Mouse (Mus musculus): Measurements from ENCODE around the gene Sult1e1.

Sult1e1 gene

DNA sequence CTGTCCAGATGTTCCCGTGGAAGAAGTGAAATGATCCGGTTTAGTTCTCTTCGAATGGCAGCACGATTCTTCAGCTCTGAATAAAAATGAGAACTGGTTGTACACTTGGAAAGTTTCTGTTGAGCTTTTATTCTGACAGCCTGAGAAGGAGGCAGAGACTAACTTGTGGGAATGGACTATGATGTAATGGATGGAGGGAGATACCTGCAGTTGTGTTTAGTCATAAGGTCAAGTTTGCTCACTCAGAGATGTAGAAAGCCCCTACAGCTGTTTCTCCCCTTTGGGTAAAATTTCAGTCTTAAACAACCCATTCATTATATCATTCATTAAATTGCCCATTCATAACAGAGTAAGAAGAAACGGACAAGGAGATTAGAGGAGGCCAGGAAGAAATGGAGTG lies at the start of gene Sult1e1:
TSS of gene Sult1e1 (minus strand) at position 101 of the 400 bp plus-strand sequence.
- in situ Hi-C loops (cut with MboI; ENCODE audit: unreplicated experiment in 2 of 2), result no loop called here

- in situ Hi-C loops (cut with MboI; ENCODE audit: unreplicated experiment in 2 of 2), result no loop called here
Measured at GRCm38 (mm10) chr5:87622681-87623080, 31.3 kb upstream of the Sult1e1 start.

DNA sequence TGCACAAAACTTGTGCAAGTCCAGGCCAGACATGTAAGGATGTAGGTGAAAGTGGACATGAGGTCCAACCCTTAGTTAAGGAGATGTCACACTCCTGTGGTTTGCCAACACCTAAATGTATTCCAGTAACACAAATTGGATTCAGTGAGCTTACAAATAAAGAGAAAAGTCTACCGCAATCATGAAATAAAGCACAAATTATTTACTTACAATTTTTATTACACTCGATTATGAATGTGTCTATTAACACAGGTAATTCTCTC lies 23.7 kb upstream of the Sult1e1 start:
- in situ Hi-C loops (cut with MboI; ENCODE audit: unreplicated experiment in 2 of 2), result no loop called here

DNA sequence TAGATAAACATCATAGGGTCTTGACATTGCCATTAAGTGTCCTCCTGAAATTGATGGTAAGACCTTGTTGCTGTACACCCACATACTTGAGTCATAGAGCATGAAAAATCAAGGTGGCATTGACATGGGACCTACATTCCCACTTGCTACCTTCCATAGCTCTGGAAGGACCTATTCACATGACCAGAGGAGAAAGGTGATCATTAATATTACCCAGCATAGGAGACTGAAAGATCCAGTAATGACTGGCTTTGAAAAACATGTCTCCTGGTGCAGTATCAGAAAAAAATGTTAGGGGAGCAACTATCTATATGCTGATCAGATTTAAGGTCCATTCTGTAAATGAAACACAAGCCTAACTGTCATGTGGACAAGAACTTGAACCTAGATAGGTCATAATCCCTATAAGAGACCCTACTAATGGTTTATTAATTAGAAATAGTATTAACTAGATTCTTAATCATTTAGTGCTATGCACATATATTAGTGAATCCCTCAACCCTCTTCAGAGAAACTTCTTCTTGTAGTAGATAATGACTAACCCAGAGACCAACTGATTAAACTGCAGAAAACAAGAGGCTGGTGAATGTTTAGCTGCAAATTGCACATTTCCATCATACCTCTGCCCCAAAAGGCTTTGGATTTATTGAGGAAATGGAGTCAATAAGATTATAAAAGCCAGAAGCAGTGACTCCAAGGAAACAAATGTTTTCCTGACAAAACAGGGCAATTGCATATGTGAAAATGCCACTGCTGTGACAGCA lies 23.2 kb upstream of the Sult1e1 start:
- in situ Hi-C loops (cut with MboI; ENCODE audit: unreplicated experiment in 2 of 2), result no loop called here

- in situ Hi-C loops (cut with MboI; ENCODE audit: unreplicated experiment in 2 of 2), result no loop called here
Measured at GRCm38 (mm10) chr5:87601018-87601417, 9.6 kb upstream of the Sult1e1 start.

- in situ Hi-C loops (cut with MboI; ENCODE audit: unreplicated experiment in 2 of 2), result no loop called here
Measured at GRCm38 (mm10) chr5:87597891-87598290, 6.5 kb upstream of the Sult1e1 start.

- in situ Hi-C loops (cut with MboI; ENCODE audit: unreplicated experiment in 2 of 2), result no loop called here
Measured at GRCm38 (mm10) chr5:87589916-87590315, 1.5 kb downstream of the Sult1e1 start.

DNA sequence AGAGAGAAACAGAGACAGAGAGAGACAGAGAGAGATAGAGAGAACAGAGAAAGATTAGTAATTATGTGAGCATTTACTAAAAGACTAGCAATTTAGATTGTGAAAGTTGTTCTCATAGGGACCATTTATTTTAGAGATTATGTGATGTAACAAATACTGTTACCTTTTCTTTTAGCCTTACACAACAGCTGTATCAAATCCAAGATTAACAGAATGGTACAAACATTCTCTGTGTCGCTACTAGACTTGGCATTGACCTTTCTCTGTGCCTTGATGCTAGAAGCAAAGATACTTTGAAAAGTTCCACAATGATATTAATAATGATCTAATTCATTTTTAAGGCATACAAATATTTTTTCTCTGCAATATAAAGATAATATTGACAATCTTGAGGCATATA lies 11.0 kb downstream of the Sult1e1 start:
- in situ Hi-C loops (cut with MboI; ENCODE audit: unreplicated experiment in 2 of 2), result no loop called here

GRCm38 (mm10) chr5:87574174-87574573 lies 17.2 kb downstream of the Sult1e1 start:
- in situ Hi-C loops (cut with MboI; ENCODE audit: unreplicated experiment in 2 of 2), result no loop called here

- in situ Hi-C loops (cut with MboI; ENCODE audit: unreplicated experiment in 2 of 2), result no loop called here
Measured at GRCm38 (mm10) chr5:87573490-87573889, 17.9 kb downstream of the Sult1e1 start.

DNA sequence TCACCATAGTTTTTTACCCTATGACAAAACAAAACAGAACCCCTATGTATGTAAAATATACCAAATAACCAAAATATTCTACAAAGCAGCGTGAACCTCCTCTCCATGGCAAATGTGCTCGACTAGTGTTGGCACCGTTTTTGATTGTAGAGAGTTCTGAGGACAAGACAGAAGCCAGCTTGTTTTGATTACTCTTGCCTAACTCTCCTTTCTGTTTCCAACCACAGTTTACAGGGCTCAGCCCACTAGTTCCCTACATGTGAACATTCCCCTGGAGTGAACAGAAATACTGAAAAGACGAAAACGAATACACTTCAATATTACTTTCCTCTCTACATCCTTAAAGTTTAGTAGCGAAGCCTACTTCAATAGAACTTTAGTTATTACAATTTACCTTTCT lies 18.6 kb downstream of the Sult1e1 start:
- in situ Hi-C loops (cut with MboI; ENCODE audit: unreplicated experiment in 2 of 2), result no loop called here

DNA sequence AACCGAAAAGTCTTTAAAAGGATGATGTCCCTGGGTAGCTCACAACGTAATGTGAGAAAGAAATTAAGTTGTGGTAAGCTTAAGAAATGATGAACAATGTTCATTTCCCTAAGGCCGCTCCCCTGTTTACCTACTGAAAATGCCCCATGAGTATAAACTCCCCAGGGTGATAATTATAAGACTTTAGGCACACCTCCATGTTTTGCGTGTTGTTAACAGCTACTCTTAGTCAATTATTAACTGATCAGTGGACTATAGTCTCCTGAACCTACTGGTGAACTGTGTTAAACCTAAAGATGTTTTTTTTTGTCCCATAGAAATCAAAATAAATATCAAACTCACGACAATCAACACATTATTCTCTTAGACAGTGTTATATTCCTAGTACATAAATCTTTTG lies 22.5 kb downstream of the Sult1e1 start, which contains the start of gene Sult1d1:
TSS of gene Sult1d1 (minus strand) at position 183 of the 400 bp plus-strand sequence.
- in situ Hi-C loops (cut with MboI; ENCODE audit: unreplicated experiment in 2 of 2), result no loop called here

DNA sequence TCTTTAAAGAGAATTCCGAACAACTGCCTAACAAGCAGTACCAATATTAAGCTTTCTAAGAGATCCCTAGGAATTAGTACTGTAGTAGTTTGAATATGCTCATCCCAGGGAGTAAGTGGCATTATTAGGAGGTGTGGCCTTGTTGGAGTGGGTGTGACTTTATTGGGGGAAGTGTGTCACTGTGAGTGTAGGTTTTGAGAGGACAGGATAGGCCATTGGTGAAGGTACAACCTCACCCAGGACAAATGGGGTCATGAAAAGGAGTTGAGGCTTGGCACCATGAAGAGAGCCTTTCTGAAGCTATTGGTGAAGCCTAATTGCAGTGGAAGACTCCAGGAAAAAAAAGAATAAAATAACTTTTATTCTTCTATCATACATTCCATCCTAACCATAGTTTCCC lies 24.1 kb downstream of the Sult1e1 start:
- in situ Hi-C loops (cut with MboI; ENCODE audit: unreplicated experiment in 2 of 2), result no loop called here

- in situ Hi-C loops (cut with MboI; ENCODE audit: unreplicated experiment in 2 of 2), result no loop called here
Measured at GRCm38 (mm10) chr5:87562966-87563365, 28.4 kb downstream of the Sult1e1 start.

- in situ Hi-C loops (cut with MboI; ENCODE audit: unreplicated experiment in 2 of 2), result no loop called here
Measured at GRCm38 (mm10) chr5:87562526-87562925, 28.9 kb downstream of the Sult1e1 start.

- in situ Hi-C loops (cut with MboI; ENCODE audit: unreplicated experiment in 2 of 2), result no loop called here
Measured at GRCm38 (mm10) chr5:87560145-87560544, 31.2 kb downstream of the Sult1e1 start.

DNA sequence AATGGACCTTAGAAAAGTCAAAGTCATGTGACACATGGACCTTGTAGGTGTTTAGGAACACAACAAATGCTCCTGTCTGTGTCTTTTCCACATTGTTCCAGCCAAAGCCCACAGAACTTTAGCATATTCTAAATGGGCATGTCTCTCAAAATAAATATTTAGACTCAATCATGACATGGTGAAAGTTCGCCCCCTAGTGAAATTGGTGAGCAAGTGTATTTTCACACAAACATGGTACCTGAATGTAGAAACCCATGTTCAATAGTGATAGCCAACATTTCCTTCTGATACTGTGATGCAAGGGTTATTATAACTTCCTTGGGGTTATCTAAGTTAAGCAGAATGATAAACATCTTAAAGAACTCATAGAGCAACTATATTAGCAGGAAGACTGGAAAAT lies 40.5 kb downstream of the Sult1e1 start:
- in situ Hi-C loops (cut with MboI; ENCODE audit: unreplicated experiment in 2 of 2), result no loop called here

DNA sequence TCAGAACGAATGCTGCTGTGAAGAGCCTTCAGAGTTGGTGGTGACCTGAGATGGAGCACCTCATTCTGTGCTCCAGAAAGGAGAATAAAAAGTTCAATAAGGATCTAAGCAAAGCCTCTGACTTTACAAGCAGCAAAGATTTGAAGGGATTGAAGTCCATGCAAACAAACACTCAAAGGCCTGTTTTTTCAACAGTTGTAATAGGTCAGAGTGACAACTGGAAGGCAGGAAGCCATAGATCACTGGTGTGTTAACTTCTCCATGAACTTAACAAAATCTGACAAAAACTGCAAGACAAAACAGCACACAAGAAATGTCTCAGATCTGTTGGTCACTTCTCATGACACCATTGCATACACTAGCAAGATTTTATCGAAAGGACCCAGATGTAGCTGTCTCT lies 53.3 kb downstream of the Sult1e1 start, which contains the start of gene Sult1b1:
TSS of gene Sult1b1 (minus strand) at position 85 of the 400 bp plus-strand sequence.
- in situ Hi-C loops (cut with MboI; ENCODE audit: unreplicated experiment in 2 of 2), result no loop called here

DNA sequence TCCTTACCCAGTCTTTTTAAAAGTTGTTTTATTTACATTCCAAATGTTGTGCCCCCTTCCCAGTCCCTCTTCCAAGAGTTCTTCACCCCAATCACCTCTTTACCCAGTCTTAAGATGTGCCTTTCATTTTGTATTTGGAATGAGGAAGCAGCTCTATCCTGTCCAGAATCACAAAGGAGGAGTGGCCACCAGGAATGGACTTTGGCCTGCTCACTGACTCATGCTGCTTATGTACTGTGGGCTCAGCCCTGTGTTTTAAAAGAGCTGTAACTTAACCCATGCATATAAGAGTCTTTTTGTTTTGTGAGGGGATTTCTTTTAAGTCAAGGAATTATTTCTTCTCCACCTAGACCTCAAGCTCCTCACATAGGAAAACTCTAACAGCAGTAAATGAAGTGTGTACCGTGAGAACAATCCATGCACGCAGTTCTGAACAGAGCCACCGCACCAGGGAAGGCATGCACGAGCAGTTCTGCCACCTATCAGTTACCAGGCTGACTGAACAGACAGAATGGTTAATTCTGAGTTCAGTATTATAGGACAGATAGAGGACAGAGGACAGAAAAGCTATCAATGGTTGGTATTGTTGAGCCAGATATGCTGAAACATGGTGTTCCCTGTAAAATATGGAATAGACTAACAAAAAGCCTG lies 55.3 kb downstream of the Sult1e1 start:
- in situ Hi-C loops (cut with MboI; ENCODE audit: unreplicated experiment in 2 of 2), result no loop called here

GRCm38 (mm10) chr5:87532288-87532687 lies 59.1 kb downstream of the Sult1e1 start:
- in situ Hi-C loops (cut with MboI; ENCODE audit: unreplicated experiment in 2 of 2), result no loop called here
